ENCODE assay signal across 8 mouse cellular contexts in the genomic region with DNA sequence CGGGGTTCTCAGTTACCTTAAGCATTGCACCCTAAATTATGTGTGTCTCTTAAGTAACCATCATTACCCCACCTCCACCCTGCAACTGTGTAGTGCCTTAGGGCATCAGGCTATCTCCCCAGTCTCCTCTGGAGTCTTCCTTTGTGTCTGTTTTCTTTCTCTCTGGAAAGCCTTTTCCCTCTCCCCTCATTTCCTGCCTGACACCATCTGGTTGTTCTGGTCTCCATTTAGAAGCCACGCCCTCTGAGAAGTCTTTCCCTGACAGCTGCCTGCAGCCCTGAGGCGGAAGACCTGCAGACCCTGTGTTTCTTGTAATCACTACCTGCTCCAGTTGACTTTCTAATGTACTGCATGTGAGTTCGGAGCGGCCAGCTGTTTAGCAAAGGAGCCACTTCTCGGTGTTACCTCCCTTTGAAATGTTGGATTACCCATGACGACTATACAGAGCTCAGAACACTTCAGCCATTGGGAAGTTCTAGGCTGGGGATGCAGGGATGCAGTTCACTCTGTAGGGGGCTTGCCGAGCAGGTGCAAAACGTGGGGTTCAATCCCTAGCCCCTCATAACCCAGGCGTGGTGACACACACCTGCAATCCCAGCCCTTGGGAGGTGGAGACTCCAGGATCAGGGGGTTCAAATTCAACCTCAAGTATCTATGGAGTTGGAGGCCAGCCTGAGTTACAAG. TPM values are rescaled to one million over a fixed set of nuclear protein-coding genes. Genes with fewer than 3 reads are reported as not detected.
DNase-seq lines count a peak whose midpoint lies in the region; ATAC-seq and TF ChIP-seq lines count a peak whose summit lies in the region.

No protein-coding gene starts in this region.

- H3K27me3 ChIP-seq in lung, embryonic 15.5 days, result no peaks in the 10 kb centered on the region
- peaks cover 18% of the 10 kb centered on the region for H3K27me3 ChIP-seq in forebrain, embryonic 10.5 days (ENCODE audit: poor library complexity, severe bottlenecking)
- no peaks in the 10 kb centered on the region for H3K27me3 ChIP-seq in limb, embryonic 12.5 days
- H3K27me3 ChIP-seq in small intestine, adult 2 months (ENCODE audit: control insufficient read depth, insufficient read depth, low read length), result no peaks in the 10 kb centered on the region

- 0 out of 2 replicates have a peak, but pooled peaks have one; percentile 11 for ATAC-seq in lung, embryonic 15.5 days (ENCODE audit: borderline replicate concordance, extremely low read depth, low FRiP score, low TSS enrichment)
- ATAC-seq in limb, embryonic 12.5 days (ENCODE audit: insufficient number of reproducible peaks, insufficient read depth, low FRiP score, low TSS enrichment, low read depth), result peak; percentile 73

- H3K27ac ChIP-seq in lung, embryonic 15.5 days, result peak overlapping the region; percentile 38; the same call in 1 of the 2 replicates
- H3K27ac ChIP-seq in forebrain, embryonic 10.5 days, result peak overlapping the region; percentile 84
- peak overlapping the region; percentile 95 for H3K27ac ChIP-seq in limb, embryonic 12.5 days
- H3K27ac ChIP-seq in small intestine, adult 2 months (ENCODE audit: insufficient read depth, low read depth, low read length), result peak overlapping the region; percentile 18; the same call in 1 of the 2 replicates

- TF ChIP-seq CTCF in small intestine, adult 2 months (IDR thresholded peaks at IDR 0.05; ENCODE audit: extremely low read depth, insufficient read length, insufficient replicate concordance, low read depth, low read length), result no peak

- no peak for DNase-seq in lung, adult 18-20 months
- peak; percentile 60 for DNase-seq in forebrain, embryonic 10.5 days (ENCODE audit: extremely low spot score, low spot score)
- DNase-seq in urinary bladder, adult 18-20 months (ENCODE audit: low spot score in 2 of 2), result no peak
- no peak for DNase-seq in spleen, adult 18-20 months
- DNase-seq in left cerebral cortex, adult 18-20 months (ENCODE audit: low spot score in 2 of 2), result no peak

- H3K36me3 ChIP-seq in lung, embryonic 15.5 days, result no peaks in the 10 kb centered on the region
- no peaks in the 10 kb centered on the region for H3K36me3 ChIP-seq in forebrain, embryonic 10.5 days (replicated peaks)
- no peaks in the 10 kb centered on the region for H3K36me3 ChIP-seq in limb, embryonic 12.5 days
- H3K36me3 ChIP-seq in small intestine, adult 2 months (ENCODE audit: control insufficient read depth, insufficient read depth, low read length), result no peaks in the 10 kb centered on the region

- no peak for TF ChIP-seq POLR2A in small intestine, adult 2 months (IDR thresholded peaks at IDR 0.05; ENCODE audit: low read depth, low read length)

- peak overlapping the region; percentile 2; the same call in 1 of the 2 replicates for H3K4me2 ChIP-seq in lung, embryonic 15.5 days
- H3K4me2 ChIP-seq in limb, embryonic 12.5 days, result peak overlapping the region; percentile 71

- no peak overlapping the region for H3K9ac ChIP-seq in lung, embryonic 15.5 days
- H3K9ac ChIP-seq in limb, embryonic 12.5 days (replicated peaks), result no peak overlapping the region

- WGBS in lung, embryonic 15.5 days, result 8% methylated on average over 10 of the region's 10 CpGs
- 3% methylated on average over 10 of the region's 10 CpGs for WGBS in forebrain, embryonic 10.5 days
- WGBS in limb, embryonic 12.5 days, result under 1% methylated on average over 10 of the region's 10 CpGs
- 24% methylated on average over 10 of the region's 10 CpGs for WGBS in small intestine, adult 2 months

- H3K4me1 ChIP-seq in lung, embryonic 15.5 days, result peaks cover 40% of the 10 kb centered on the region
- peaks cover 44% of the 10 kb centered on the region for H3K4me1 ChIP-seq in forebrain, embryonic 10.5 days
- peaks cover 41% of the 10 kb centered on the region for H3K4me1 ChIP-seq in limb, embryonic 12.5 days (replicated peaks)
- peaks cover 20% of the 10 kb centered on the region; the same call in 1 of the 2 replicates for H3K4me1 ChIP-seq in small intestine, adult 2 months (ENCODE audit: control insufficient read depth, insufficient read depth, insufficient read length, low read length)

- H3K9me3 ChIP-seq in lung, embryonic 15.5 days, result no peaks in the 10 kb centered on the region
- H3K9me3 ChIP-seq in forebrain, embryonic 10.5 days, result no peaks in the 10 kb centered on the region
- H3K9me3 ChIP-seq in limb, embryonic 12.5 days, result no peaks in the 10 kb centered on the region

- H3K4me3 ChIP-seq in lung, embryonic 15.5 days, result no peak overlapping the region
- H3K4me3 ChIP-seq in forebrain, embryonic 10.5 days, result peak overlapping the region; percentile 31
- H3K4me3 ChIP-seq in limb, embryonic 12.5 days (replicated peaks), result peak overlapping the region; percentile 3
- H3K4me3 ChIP-seq in small intestine, adult 2 months (ENCODE audit: low read depth, low read length), result no peak overlapping the region

RNA-seq across cellular contexts. Expression of gene Srsf9, which starts 9.2 kb away (rescaled TPM):
- polyA plus RNA-seq in lung, embryonic 15.5 days (2015; fragmentation: Nextera tagmentation; extraction: Ambion mirVana), result 262 and 286 TPM in 2 replicates
- 399 and 417 TPM in 2 replicates for polyA plus RNA-seq in forebrain, embryonic 10.5 days (2016; fragmentation: Nextera tagmentation; extraction: Ambion mirVana)
- 444 and 480 TPM in 2 replicates for polyA plus RNA-seq in limb, embryonic 12.5 days (2016; fragmentation: Nextera tagmentation; extraction: Ambion mirVana)
- polyA plus RNA-seq in small intestine, adult 2 months (2012; rRNA removed), result 16.9 and 38.0 TPM in 2 replicates
- total RNA-seq in left cerebral cortex, adult 18-20 months (2021), result 10 to 100 TPM; 62.9 to 72.1 TPM

RNA-seq across cellular contexts. Expression of gene Dynll1, which starts 17.0 kb away (rescaled TPM):
- polyA plus RNA-seq in lung, embryonic 15.5 days (2015; fragmentation: Nextera tagmentation; extraction: Ambion mirVana), result 1,439 and 1,513 TPM in 2 replicates
- polyA plus RNA-seq in forebrain, embryonic 10.5 days (2016; fragmentation: Nextera tagmentation; extraction: Ambion mirVana), result 1,650 and 1,695 TPM in 2 replicates
- polyA plus RNA-seq in limb, embryonic 12.5 days (2016; fragmentation: Nextera tagmentation; extraction: Ambion mirVana), result 1,818 and 1,898 TPM in 2 replicates
- 54.5 and 78.1 TPM in 2 replicates for polyA plus RNA-seq in small intestine, adult 2 months (2012; rRNA removed)
- 100 to 1,000 TPM; 631 to 705 TPM for total RNA-seq in left cerebral cortex, adult 18-20 months (2021)

RNA-seq across cellular contexts. Expression of gene Gatc, which starts 23.2 kb away (rescaled TPM):
- 20.7 and 24.2 TPM in 2 replicates for polyA plus RNA-seq in lung, embryonic 15.5 days (2015; fragmentation: Nextera tagmentation; extraction: Ambion mirVana)
- 37.6 and 40.2 TPM in 2 replicates for polyA plus RNA-seq in forebrain, embryonic 10.5 days (2016; fragmentation: Nextera tagmentation; extraction: Ambion mirVana)
- 27.3 and 30.6 TPM in 2 replicates for polyA plus RNA-seq in limb, embryonic 12.5 days (2016; fragmentation: Nextera tagmentation; extraction: Ambion mirVana)
- 3.3 and 6.0 TPM in 2 replicates for polyA plus RNA-seq in small intestine, adult 2 months (2012; rRNA removed)
- total RNA-seq in left cerebral cortex, adult 18-20 months (2021), result 10 to 100 TPM; 18.4 to 20.5 TPM

RNA-seq across cellular contexts. Expression of gene Triap1, which starts 23.2 kb away (rescaled TPM):
- 65.4 and 66.0 TPM in 2 replicates for polyA plus RNA-seq in lung, embryonic 15.5 days (2015; fragmentation: Nextera tagmentation; extraction: Ambion mirVana)
- polyA plus RNA-seq in forebrain, embryonic 10.5 days (2016; fragmentation: Nextera tagmentation; extraction: Ambion mirVana), result 56.6 and 57.7 TPM in 2 replicates
- polyA plus RNA-seq in limb, embryonic 12.5 days (2016; fragmentation: Nextera tagmentation; extraction: Ambion mirVana), result 65.4 and 67.0 TPM in 2 replicates
- polyA plus RNA-seq in small intestine, adult 2 months (2012; rRNA removed), result 3.2 and 5.9 TPM in 2 replicates
- 10 to 100 TPM; 26.4 to 27.9 TPM for total RNA-seq in left cerebral cortex, adult 18-20 months (2021)

RNA-seq across cellular contexts. Expression of gene Cox6a1, which starts 31.0 kb away (rescaled TPM):
- 891 and 915 TPM in 2 replicates for polyA plus RNA-seq in lung, embryonic 15.5 days (2015; fragmentation: Nextera tagmentation; extraction: Ambion mirVana)
- 754 and 787 TPM in 2 replicates for polyA plus RNA-seq in forebrain, embryonic 10.5 days (2016; fragmentation: Nextera tagmentation; extraction: Ambion mirVana)
- polyA plus RNA-seq in limb, embryonic 12.5 days (2016; fragmentation: Nextera tagmentation; extraction: Ambion mirVana), result 668 and 680 TPM in 2 replicates
- polyA plus RNA-seq in small intestine, adult 2 months (2012; rRNA removed), result 6,016 and 7,190 TPM in 2 replicates
- 100 to 1,000 TPM; 721 to 781 TPM for total RNA-seq in left cerebral cortex, adult 18-20 months (2021)

Comparison
In these comparisons a context has a peak if more than half of its experiments do, and no peak if none do; other contexts are left out.
1. H3K27ac ChIP-seq: peak in every context shown above with its lines; median percentile 95 in limb, embryonic 12.5 days; 84 in forebrain, embryonic 10.5 days; 38 in lung, embryonic 15.5 days; 18 in small intestine, adult 2 months.
2. H3K4me3 ChIP-seq: peak in forebrain, embryonic 10.5 days (single experiment) and limb, embryonic 12.5 days (single experiment); none in lung, embryonic 15.5 days (single experiment) and small intestine, adult 2 months (single experiment).
3. RNA of gene Dynll1, which starts 17.0 kb away (polyA plus RNA-seq): 1,818 to 1,898 TPM in limb, embryonic 12.5 days, 1,650 to 1,695 TPM in forebrain, embryonic 10.5 days and 1,439 to 1,513 TPM in lung, embryonic 15.5 days; 54.5 to 78.1 TPM in small intestine, adult 2 months; every median in the first group is over 10 times any median in the second.